Mouse (Mus musculus) layer of hippocampus, adult 9-11 months (tissue): ENCODE measurements around the gene Tmem63b.
"Not testable (repeated sequence)": the region's sequence is repeated elsewhere in the genome, so short reads cannot be mapped to it uniquely, and the experiment has no call there.

Source experiments
- DNase-seq: peaks from one replicate; pipeline ENCODE4 v3.0.0; 2022

Gene Tmem63b

GRCm38 (mm10) chr17:45667481-45667880 lies 19.2 kb downstream of the Tmem63b start:
- no peak for DNase-seq

- no peak for DNase-seq
Observed at GRCm38 (mm10) chr17:45666091-45666490, 20.6 kb downstream of the Tmem63b start.

- no peak for DNase-seq
Observed at GRCm38 (mm10) chr17:45664608-45665007, 22.1 kb downstream of the Tmem63b start.

GRCm38 (mm10) chr17:45663106-45663919 lies 23.4 kb downstream of the Tmem63b start:
- peak; percentile 66 for DNase-seq

- no peak for DNase-seq
Observed at GRCm38 (mm10) chr17:45659225-45659624, 27.5 kb downstream of the Tmem63b start, which contains the start of gene Capn11. Capn11 (minus strand) TSS chr17:45659325.

GRCm38 (mm10) chr17:45655820-45656219 lies 30.9 kb downstream of the Tmem63b start:
- DNase-seq, result no peak

- no peak for DNase-seq
Observed at GRCm38 (mm10) chr17:45653233-45653632, 33.5 kb downstream of the Tmem63b start.

- DNase-seq, result no peak
Observed at GRCm38 (mm10) chr17:45644185-45644584, 42.5 kb downstream of the Tmem63b start.

- DNase-seq, result peak; percentile 44
Observed at GRCm38 (mm10) chr17:45642701-45643100, 44.0 kb downstream of the Tmem63b start.

GRCm38 (mm10) chr17:45641981-45642380 lies 44.7 kb downstream of the Tmem63b start:
- DNase-seq, result no peak

GRCm38 (mm10) chr17:45638596-45639295 lies 48.0 kb downstream of the Tmem63b start:
- DNase-seq, result no peak

- DNase-seq, result no peak
Observed at GRCm38 (mm10) chr17:45634033-45634432, 52.7 kb downstream of the Tmem63b start.

- no peak for DNase-seq
Observed at GRCm38 (mm10) chr17:45631940-45632339, 54.8 kb downstream of the Tmem63b start.

- no peak for DNase-seq
Observed at GRCm38 (mm10) chr17:45630992-45631391, 55.7 kb downstream of the Tmem63b start.

GRCm38 (mm10) chr17:45629861-45630694 lies 56.6 kb downstream of the Tmem63b start:
- DNase-seq, result peak; percentile 69

GRCm38 (mm10) chr17:45628885-45629855 lies 57.5 kb downstream of the Tmem63b start:
- DNase-seq, result no peak

GRCm38 (mm10) chr17:45628160-45628559 lies 58.5 kb downstream of the Tmem63b start:
- DNase-seq, result no peak

GRCm38 (mm10) chr17:45626577-45627134 lies 60.0 kb downstream of the Tmem63b start:
- peak; percentile 56 for DNase-seq

- DNase-seq, result not testable (repeated sequence)
Observed at GRCm38 (mm10) chr17:45623425-45623824, 63.3 kb downstream of the Tmem63b start.

- no peak for DNase-seq
Observed at GRCm38 (mm10) chr17:45619386-45620256, 67.1 kb downstream of the Tmem63b start.
